Mouse (Mus musculus) adrenal gland, postnatal 4 days (tissue): ENCODE measurements around the gene Clasrp. TPM values are rescaled to one million over a fixed set of nuclear protein-coding genes. Genes with fewer than 3 reads are reported as not detected.

Source experiments
- DNase-seq, 2 experiments: peaks; one replicate each; pipeline ENCODE4 v3.0.0; 2021 to 2022; ENCODE audit warnings: low spot score in 2 of 2, mixed read lengths in 2 of 2
- total RNA-seq, 2 experiments: library from RNA; stranded (reverse); gene quantifications; 2 replicates each; pipeline ENCODE4 v1.2.3; 2021

Clasrp gene
- total RNA-seq, 2 experiments from 2014 or later = 74.3 to 79.6 TPM

- no peak for DNase-seq
These were observed 38.5 kb downstream of the Clasrp start for GRCm38 (mm10) chr7:19565803-19566202.

GRCm38 (mm10) chr7:19564455-19564854, 39.8 kb downstream of the Clasrp start:
- no peak for DNase-seq

DNA sequence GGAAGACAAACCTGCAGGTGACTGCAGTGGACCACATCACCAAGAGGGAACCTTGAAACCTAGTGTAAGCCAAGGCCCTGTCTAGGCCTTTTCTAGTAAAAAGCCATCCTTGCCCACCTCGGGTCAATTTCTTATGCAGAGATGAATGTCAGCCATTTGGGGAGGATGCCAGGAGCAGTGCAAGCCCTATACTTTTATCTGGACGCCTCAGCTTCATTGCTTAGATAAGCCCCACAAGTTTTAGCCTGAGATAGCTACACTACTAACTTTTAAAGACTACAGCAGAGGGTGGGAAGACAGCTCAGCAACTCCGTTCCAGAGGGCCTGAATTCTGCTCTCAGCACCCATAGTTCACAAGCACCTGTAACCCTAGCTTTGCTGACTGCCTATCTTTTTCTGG, 40.4 kb downstream of the Clasrp start:
- DNase-seq = no peak

DNA sequence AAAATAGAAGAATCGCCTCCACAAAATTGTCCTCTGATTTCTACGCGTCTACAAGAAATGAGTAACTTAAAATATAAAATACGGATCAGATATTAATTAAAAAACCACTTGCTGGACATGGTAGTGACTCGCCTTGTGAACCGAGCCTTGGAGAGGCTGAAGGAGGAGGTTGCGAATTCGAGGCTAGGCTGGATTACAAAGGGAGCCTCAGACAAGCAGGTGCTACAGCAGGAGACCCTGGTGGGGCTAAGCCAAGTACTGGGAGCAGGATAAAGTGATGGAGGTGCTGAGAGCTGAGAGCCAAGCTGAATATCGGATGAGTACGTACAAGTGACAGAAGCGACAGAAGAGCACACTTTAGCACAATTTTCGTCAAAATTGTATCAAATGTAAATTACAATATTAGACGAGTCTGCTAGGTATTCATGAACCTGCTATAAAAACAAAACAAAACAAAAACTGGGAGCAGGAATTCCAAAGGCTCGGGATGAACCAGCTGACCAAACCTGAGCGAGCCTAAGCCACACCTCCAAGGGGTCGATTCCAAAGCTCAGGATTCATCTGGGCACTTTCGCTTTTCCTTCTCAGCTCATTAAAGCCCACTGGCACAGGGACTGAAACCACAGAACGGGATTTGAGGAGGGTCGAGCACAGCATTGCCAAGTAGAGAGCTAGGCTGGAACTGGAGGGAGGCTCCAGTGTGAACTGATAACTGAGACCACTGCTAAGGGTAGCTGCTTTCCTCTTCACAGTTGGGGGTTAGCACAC, 41.5 kb downstream of the Clasrp start, which contains the start of gene Ppp1r37:
Gene Ppp1r37, minus strand, starts transcription at position 434 of the 768 bp plus-strand sequence.
- DNase-seq = no peak

DNA sequence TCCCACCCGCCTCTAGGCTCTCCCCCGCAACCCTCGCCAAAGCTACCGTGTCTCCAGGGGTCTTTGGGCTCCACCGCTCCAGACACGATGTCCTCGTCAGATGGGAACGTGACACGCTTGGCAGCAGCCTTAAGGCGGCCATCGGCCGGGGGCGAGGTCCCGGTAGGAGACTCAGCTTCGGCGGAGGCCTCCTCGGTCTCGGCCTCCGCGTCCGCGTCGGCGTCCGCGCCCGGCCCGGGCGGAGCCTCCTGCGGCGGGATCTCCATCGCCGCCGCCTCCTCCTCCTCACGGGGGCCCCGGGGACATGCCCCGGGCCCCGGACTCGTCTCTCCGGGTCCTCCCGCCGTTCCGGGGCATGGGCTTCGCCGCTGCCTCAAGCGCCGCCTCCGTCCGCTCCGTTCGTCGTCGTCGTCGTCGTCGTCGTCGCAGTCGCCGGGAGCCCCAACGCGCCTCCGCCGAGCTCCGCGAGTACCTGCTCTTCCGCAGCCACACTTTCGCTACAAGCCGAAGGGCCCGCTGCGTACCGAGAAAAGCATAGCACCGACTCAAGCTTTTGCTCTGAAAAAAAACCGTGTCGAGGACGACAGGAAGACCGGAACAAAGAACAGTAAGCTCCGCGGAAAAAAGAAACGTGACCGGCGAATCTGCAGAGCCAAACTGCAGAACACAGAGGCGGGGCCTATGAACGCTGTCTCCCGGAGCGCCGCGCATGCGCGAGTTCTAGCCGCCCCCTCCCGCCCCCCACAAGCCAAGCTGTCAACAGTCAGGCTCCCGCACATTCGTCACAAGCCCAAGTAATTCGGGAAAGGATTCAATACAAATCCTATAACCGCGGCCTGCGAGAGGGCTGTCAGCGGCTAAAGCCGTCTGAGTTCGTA, 42.3 kb downstream of the Clasrp start:
- DNase-seq = peak; percentile 85

- DNase-seq = no peak
These were observed 42.9 kb downstream of the Clasrp start for GRCm38 (mm10) chr7:19561431-19561764.

- no peak for DNase-seq
These were observed 43.6 kb downstream of the Clasrp start for GRCm38 (mm10) chr7:19560491-19561260.

DNA sequence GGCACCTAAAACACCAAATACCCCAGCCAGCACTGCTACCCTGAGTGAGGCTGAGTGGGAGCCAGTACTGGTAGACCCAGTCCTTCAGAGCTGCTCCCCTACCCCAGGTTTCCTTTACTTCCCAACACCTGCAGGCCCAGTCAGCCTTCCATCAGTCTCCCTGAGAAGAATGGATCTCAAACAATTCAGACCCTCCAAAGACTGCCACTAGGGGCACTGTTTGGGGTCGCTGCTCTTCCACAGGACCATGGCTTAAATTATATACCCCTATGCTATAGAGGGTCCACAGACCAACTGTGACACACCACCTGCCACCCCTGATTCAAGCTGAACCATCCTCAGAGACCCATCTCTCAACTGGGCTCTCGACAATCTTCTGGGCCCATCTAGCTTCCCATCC, 45.3 kb downstream of the Clasrp start:
- no peak for DNase-seq

DNA sequence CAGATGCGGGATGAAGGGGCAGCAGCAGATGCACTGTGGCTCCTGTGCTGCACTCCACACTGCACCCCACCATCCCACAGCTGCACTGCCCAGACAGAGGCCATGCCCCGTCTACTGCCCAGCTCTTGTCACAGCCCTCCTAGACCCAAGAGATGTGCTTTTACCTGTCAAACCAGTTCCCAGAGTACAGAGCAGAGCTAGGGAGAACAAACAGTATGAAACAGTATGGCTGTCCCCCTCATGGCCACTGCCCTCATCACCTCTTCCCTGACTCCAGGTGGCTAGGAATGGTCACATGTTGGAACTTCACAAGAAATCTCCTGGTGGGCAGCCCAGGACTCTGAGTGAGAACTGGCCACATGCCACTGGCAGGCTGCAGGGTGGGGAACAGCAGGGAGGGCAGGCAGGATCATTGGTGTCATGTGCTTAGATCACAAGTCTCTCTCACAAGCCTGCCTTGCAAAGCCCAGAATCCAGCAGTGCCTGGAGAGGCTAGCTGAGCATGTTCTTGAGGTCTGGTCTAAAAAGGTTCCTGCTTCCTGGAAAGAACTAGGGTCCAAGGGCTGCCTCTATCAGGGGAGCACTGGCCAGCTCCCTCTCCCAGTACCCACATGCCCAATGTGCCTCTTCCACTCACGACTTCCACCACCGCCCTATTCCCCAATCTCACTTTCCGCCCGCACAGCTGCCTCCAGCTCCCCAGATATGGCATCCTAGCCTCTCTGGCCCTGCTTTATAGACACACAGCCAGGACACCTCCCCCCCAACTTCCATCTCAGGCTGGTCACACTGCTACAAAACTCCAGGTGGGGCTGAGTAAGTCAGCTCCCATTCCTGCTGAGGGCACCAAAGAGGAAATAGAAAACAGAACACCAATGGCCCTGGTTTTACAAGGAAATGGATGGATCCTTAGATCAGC, 46.0 kb downstream of the Clasrp start:
- DNase-seq = no peak

DNA sequence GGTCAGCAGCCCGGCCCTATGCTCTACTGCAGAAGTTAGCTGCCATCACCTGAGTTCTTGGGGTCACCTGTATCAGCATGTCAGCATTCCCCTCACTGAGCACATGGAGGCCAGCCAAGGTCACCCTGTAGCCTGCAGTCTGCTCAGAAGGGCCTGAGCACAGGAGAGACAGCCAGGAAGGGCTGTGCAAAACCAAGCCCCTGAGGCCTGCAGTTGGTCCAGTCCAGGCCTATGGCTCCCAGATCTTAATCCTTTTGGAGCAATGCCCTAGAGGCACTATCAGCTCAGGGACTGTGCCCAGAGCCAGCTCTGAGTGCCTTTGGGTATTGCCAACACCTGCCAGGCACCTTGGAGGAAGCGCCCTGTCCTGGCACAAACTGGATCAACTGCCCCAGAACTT, 47.2 kb downstream of the Clasrp start:
- no peak for DNase-seq

GRCm38 (mm10) chr7:19554168-19554567, 50.1 kb downstream of the Clasrp start:
- no peak for DNase-seq

GRCm38 (mm10) chr7:19552443-19552842, 51.8 kb downstream of the Clasrp start:
- DNase-seq = no peak

DNA sequence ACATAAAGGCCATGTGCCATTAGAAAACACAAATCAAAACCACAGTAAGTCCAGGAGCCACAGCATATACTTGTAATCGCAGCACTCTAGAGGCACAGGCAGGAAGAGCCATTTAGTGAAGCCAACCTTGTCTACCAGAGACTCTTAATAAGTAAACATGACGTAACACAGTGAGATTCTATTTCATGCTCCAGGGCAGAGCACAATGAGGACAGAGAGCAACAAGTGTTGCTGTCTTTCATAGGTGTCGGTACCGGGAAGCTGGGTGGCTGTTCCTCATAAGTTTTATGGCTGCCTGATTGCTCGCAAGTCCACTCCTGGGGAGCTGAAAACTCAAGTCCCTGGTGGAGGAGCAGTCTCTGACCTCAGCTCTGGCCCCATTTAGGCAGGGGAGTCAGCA, 52.7 kb downstream of the Clasrp start:
- DNase-seq = no peak

- no peak for DNase-seq
These were observed 54.9 kb downstream of the Clasrp start for GRCm38 (mm10) chr7:19549394-19549793.

- no peak for DNase-seq
These were observed 56.8 kb downstream of the Clasrp start for GRCm38 (mm10) chr7:19547344-19547969.

DNA sequence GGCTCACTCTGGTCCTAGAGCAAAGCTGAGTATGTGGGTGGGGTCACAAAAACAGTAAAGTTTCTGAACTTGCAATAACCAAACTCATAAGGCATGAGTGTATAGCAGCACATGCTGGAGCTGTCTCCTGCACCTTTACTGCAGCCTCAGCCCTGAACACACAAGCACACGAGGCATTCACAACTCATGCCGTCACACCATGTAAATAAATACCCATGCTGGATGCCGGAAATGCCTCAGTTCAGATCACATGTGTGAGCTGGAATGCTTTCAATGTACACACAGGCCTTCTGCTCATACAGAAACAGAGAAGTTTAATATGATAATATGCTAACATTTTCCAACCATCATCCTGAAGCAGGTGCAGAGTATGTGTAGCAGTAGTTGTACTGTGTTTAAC, 58.3 kb downstream of the Clasrp start:
- DNase-seq = no peak

GRCm38 (mm10) chr7:19543584-19543983, 60.7 kb downstream of the Clasrp start:
- no peak for DNase-seq

GRCm38 (mm10) chr7:19542155-19542691, 62.1 kb downstream of the Clasrp start:
- no peak for DNase-seq

DNA sequence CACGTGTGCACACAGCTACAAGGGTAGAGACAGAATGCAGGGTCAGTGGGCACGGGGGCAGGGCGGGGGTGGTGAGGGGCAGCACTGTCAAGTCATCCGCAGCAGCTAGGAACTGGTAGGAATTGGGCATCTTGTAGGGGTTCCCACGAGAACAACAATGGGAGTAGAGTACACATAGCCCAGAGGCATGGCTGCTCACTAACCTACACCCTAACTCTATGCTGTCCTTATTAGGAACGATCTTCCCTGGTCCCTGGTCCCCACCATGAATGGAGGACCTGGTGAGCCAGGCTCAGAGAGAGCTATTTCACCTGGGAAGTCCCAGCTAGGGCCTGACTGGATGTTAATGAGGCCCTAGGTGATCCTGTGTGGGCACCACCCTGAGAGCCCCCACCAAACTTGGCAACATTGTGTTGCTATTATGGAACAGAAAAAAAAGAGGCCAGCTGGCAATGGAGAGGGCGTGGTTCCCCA, 62.6 kb downstream of the Clasrp start:
- no peak for DNase-seq
